Mouse (Mus musculus): ENCODE data around the gene Slc38a3. TPM values are rescaled to one million over a fixed set of nuclear protein-coding genes. Genes with fewer than 3 reads are reported as not detected.
A peak's percentile ranks its signal among the peaks of the same experiment; 100 is the strongest.

Gene Slc38a3
- total RNA-seq (2021): 1 to 10 TPM in 1 of 2 experiments, under 1 TPM in 1; 0.30 to 1.0 TPM
- long read RNA-seq, experiment 1: 0 reads
- long read RNA-seq, experiment 2, partial matches to known transcripts: 0 of 3 reads
- long read RNA-seq, experiment 2, other reads (novel, unspliced or antisense): 1 of 3 reads

- no peak for DNase-seq
These were observed at the start of gene Slc38a3 for GRCm38 (mm10) chr9:107669480-107669945. Gene Slc38a3 (minus strand): TSS chr9:107669530.

- DNase-seq: no peak
These were observed 47.6 kb upstream of the Slc38a3 start for GRCm38 (mm10) chr9:107716951-107717350.

- DNase-seq: no peak
These were observed 46.3 kb upstream of the Slc38a3 start for GRCm38 (mm10) chr9:107715632-107716031.

DNA sequence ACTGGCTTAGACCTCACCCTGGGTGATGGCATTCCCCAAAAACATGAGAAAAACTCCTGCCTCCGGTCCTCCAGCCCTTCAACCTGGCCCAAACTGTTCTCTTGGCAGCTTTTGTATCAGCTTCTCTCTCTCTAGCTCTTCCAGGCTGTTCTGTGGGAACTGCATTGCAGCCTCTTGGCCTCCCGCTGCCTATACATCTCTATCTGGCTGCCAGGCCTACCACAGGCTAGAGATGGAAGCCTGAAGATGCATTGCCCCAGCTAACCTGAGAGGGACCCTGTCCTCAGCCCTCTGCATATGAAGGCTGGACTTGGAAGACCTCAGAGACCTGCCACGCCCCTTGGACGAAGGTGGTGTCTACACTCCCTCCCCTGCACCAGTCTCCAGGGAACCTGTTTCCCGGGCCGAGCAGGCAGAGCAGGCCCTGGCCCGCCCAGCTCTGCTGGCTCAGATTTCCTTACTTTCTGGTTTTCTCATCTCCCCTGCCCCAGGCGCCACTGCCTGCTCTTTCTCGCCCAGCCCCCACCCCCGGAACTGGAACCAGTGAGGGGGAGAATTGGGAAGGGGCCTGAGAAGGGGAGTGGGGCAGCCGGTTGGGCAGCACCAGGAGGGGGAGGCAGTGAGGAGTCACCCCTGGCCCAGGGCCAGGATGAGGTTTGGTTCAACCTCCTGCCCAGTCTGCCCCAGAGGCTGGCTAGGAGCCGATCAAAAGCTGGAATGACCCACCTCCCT is 45.1 kb upstream of the Slc38a3 start:
- DNase-seq: peak in 1 of 2 experiments; percentile 58

DNA sequence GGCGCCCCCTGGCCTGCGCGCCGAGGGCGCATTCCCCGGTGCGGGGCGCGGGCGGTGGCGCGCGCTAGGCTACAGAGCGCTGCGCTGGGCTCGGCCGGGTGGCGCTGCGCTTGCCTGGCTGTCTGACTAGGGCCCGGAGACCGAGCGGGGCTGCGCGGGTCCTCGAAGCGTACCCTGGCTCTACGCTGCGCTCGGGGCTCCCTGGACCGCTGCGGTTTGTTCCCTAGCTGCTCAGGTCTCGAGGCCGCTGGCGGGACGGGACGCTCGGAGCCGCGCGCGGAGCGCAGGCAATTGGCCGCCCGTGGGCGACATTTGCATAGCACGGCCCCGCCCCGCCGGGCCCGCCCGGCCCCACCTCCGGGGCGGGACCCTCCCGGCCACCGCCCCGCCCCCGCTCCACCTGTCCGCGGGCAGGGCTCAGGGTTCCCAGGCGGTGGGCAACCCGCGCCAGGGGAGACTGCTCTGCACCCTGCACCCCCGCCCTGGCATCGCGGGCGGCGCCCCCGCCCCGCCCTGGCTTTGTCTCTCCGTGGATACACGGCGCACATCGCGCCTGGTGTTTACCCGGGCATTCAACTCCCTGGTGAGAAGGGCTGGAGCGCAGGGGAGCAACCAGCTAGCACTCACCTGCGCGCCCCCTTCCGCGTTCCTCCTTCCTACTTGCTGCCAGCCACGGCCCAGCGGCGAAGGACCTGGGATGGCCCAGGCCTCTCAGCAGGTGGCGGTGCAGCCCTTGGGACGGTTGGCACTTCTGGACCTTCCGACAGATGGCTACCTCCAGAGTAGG is 40.6 kb upstream of the Slc38a3 start, which contains the start of gene Sema3f:
Sema3f (minus strand) TSS at position 779 of the 787 bp plus-strand sequence.
- peak; percentile 90 to 92 for DNase-seq

GRCm38 (mm10) chr9:107709096-107709696 is 39.9 kb upstream of the Slc38a3 start:
- DNase-seq: no peak

DNA sequence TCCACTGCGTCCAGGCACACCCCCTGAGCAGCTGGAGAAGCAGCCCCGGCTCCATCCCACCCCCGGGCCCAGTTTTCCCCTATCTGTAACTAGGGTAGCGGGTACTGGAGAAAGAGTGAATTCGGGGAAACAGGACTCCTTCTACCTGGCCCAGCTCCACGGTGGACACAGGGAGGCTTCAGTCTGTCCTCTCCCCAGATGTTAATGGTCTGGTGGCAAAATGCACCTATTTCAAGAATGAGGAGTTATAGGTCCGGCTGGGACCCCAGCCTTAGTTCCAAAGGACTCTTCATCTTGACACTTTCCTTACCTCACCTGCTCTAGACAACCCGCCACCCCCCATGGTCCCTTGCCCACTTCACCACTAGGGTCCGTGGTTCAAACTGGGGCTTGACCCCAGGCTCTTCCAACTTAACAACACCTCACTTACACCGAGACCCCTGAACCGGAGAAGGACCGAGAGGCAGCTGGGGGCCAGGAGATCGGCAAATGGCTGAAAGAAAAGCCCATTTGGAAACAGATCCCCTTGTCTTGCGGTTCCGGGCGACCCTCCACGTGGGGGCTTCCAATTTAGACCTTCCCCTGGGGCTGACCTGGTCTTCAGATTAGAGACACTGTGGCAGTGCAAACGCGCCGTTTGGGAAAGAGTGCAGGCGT is 39.2 kb upstream of the Slc38a3 start:
- no peak for DNase-seq

GRCm38 (mm10) chr9:107707701-107708438 is 38.5 kb upstream of the Slc38a3 start:
- DNase-seq: no peak

DNA sequence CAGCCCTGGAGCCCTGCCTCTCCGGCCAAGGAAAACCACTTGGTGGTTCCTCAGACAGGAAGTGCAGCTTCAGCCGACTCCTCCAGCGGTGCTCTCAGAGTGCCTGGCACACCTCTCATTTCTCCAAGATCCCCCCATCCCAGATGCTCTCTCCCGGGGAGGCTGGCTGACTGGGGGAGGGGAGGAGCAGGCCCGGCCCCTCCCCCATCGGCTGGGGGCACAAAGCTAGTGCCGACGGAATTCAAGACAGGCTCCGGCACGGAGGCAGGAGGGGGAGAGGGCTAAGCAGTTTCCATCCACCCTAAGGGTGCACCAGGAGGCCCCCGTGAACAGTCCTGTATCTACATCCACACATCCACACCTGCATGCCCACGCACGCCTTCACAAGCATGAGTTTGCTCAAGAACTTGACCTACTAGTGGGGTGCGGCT is 37.5 kb upstream of the Slc38a3 start:
- no peak for DNase-seq

DNA sequence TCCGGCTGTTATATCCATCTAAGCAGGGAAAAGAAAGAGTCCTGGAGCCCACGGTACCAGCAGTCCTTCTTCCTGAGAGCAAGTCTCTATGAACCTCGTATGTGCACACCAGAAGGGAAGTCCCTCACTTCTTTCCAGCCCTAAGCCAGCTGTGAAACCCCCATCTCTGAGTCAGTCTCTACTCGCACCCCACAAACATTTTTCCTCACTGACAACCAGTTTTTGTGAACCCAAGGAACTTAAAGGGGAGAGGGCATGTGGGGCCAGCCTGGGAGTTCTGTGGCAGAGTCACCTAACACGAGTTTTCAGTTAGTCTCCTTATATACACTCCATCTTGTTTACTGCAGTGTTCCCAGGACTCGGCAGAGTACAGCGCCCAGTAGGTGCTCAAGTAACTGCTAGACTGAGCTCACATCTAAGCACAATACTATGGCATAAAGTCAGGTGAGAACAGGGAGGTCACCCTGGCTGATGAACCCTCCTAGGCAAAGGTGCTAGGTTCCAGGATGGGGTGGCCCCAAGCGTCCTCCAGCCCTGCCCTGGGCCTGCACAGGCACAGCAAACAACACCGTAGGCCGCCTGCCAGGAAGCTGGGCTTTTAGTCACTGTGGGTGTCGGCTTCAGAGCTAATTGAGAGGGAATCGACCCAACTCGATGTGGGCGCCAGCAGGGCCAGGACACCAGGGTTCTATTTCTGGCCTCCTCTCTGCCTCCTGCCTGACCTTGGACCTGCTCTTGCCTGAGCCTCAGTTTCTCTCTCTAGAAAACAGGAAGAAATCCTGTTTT is 34.2 kb upstream of the Slc38a3 start:
- peak in 1 of 2 experiments; percentile 48 for DNase-seq

GRCm38 (mm10) chr9:107702606-107703185 is 33.4 kb upstream of the Slc38a3 start:
- no peak for DNase-seq

- peak; percentile 89 to 90 for DNase-seq
These were observed 32.3 kb upstream of the Slc38a3 start for GRCm38 (mm10) chr9:107701594-107701993.

- DNase-seq: peak in 1 of 2 experiments; percentile 34
These were observed 30.8 kb upstream of the Slc38a3 start for GRCm38 (mm10) chr9:107700114-107700571.

GRCm38 (mm10) chr9:107699376-107699980 is 30.1 kb upstream of the Slc38a3 start:
- DNase-seq: no peak

DNA sequence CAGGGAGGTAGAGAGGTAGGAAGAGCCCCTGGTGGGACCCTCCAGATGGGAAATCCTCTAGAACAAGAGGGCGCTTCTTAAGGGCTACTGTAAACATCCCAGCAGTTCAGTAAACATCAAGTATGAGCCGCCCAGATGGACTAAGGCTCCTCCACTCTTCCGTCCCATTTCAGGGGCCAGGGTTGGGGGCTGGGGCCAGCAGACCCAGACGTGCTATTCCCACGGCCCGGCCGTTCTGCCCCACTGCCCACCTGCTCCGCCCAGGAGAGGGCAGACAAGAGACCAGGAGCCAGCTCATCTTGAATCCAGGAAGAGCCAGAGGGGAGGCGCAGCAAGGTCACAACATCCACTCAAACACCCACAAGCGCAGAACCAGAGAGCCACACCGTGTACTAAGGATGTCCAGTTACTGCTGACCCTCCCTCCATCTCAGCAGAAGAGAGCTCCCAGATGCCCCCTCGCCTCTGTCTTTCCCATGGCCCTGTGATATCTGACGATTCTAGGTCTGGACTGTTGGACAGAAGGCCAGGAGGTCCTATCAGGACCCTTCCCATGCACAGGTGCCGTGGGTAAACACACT is 29.4 kb upstream of the Slc38a3 start:
- no peak for DNase-seq

DNA sequence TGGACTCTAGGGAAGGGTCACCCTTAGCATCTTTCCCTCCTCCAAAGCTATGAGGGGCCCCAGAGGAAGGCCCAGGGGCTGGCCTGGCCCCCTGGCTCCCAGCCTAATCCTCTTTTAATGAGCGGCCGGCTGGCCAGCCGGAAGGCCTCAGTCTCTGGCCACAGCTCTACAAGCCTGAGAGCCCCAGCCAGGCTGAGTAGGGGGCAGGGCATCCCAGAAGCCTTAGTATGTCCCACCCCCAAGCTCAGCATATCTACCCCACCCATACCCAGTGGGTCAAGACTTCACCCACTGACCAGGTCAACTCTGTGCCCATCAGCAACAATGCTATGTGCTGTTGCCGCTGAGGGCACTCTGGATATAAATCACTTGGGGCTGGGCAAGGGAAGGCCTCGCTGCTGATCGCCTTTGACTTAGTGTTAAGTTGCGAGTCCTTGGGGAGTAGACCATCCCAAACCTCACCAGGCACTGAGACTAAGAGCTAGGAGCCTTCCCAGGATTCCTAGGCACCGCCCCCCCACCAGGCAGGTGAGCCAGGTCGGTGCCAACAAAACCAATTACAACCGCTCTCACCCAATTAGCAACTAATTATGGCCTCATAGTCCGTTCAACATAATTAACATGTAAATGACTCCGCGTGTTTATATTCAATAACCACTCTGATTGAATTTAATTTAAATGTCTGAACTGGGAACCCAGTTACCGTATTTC is 28.6 kb upstream of the Slc38a3 start:
- no peak for DNase-seq

DNA sequence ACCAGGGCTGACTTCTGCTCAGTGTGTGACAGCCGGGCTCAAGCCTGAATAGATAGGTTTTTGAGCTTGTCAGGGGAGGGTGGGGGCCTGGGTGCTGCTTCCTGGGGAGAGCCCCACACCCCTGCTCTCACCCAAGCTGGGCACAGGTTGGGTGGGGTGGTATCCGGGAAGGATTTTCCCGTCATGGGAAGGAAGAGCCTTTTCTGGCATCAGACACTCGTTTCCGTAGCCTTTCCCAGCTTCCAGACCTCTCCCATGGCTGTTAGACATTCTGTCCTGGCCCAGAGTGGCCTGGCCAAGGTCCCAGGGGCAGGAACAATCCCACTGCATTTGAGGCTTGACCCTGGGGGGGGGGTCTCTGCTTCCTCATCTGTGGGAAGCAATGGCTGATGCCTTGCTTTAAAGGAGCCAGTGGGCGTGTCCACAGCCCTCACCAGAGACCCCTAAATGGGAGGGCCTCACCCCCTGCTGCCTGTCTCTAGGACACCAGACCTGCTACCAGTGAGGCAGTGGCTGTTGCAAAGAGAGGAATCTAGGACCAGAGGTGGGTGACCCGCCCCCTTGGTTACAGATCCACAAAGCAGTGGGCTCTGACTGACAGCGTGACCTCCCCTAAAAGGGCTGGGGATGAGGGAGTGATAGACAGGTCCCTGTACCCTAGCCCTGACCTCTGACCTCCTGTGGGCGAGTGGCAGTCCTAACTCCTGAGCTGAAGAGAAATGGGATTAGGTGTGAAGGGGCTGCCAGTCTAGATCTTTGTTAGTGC is 27.7 kb upstream of the Slc38a3 start:
- DNase-seq: peak; percentile 41 to 52

All from adrenal gland, postnatal 36 days (tissue).